Mouse (Mus musculus) stomach, embryonic 15.5 days (tissue): ENCODE results near the gene Aldh1a2. TPM values are rescaled to one million over a fixed set of nuclear protein-coding genes. Genes with fewer than 3 reads are reported as not detected.

Experiments
- ATAC-seq: fragments of 200-750 bp; cut with Nextera tagmentation; 2 replicates; pipeline ENCODE4 v1.8.0; 2017; ENCODE audit warnings: low read depth, moderate number of reproducible peaks, moderate TSS enrichment; ENCODE audit not compliant: insufficient read depth, low FRiP score
- H3K27ac ChIP-seq: fragments of 300-500 bp; sonication (generic); 2 replicates; pipeline ENCODE4 v1.5.1; 2015; ENCODE audit warnings: mild to moderate bottlenecking, inconsistent platforms
- H3K27me3 ChIP-seq: fragments of 300-500 bp; sonication (generic); replicated peaks from 2 replicates; pipeline ENCODE4 v1.6.1; 2015; ENCODE audit warnings: inconsistent platforms
- H3K36me3 ChIP-seq: fragments of 300-500 bp; sonication (generic); 2 replicates; pipeline ENCODE4 v1.6.1; 2015; ENCODE audit warnings: inconsistent platforms
- H3K4me1 ChIP-seq: fragments of 300-500 bp; sonication (generic); 2 replicates; pipeline ENCODE4 v1.6.1; 2015; ENCODE audit warnings: inconsistent platforms
- H3K4me2 ChIP-seq: fragments of 300-500 bp; sonication (generic); 2 replicates; pipeline ENCODE4 v1.6.1; 2015; ENCODE audit warnings: mild to moderate bottlenecking, inconsistent platforms
- H3K4me3 ChIP-seq: fragments of 300-500 bp; sonication (generic); replicated peaks from 2 replicates; pipeline ENCODE4 v1.5.1; 2015; ENCODE audit warnings: inconsistent platforms
- H3K9ac ChIP-seq: fragments of 300-500 bp; sonication (generic); 2 replicates; pipeline ENCODE4 v1.6.1; 2015; ENCODE audit warnings: inconsistent platforms
- H3K9me3 ChIP-seq: fragments of 300-500 bp; sonication (generic); 2 replicates; pipeline ENCODE4 v1.6.1; 2016; ENCODE audit warnings: inconsistent platforms
- WGBS: fragments of 180-500 bp; shearing (Covaris S2); methylation state at CpG from one replicate; pipeline ENCODE4 v1.1.7; 2015; 5-methylcytosine and 5-hydroxymethylcytosine counted together
- polyA plus RNA-seq: library from polyadenylated mRNA; unstranded; fragments of >200 nt; fragmentation: Nextera tagmentation; extraction: Ambion mirVana; gene quantifications from 2 replicates; pipeline ENCODE4 v1.2.1, GENCODE M21; 2015

Gene Aldh1a2
- polyA plus RNA-seq, 1 experiment from 2014 or later = 89.8 TPM

DNA sequence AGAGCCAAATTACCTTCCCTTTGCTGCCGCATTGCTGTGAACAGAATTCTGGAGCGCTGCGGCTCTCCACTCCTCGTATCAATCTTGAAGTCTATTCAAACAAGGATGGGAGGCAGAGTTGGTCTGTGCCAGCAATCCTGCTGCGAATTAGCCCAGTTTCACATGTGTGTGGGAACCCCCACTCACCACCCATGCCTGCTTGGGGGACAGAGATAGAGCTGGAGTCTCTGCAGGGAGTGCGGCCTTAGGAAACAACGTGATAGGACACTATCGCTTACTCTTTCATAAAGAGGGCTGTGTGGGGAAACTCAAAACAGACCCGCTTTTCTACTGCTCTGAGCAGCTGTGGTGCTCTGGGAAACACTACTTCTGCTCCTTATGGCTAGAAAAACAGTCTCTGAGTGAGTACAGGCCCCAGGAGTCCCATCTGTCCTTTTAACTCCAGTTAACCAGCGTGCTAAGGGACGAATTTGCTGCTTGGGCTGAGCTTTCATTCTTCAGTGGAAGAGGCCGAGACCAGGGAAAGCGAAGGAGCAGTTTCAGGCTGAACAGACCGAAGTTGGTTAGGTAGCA, 60.6 kb downstream of the Aldh1a2 start:
- H3K4me3 ChIP-seq = no peak overlapping the region
- no peak overlapping the region for H3K27ac ChIP-seq
- no peaks in the 10 kb centered on the region for H3K4me1 ChIP-seq
- no peak overlapping the region for H3K4me2 ChIP-seq
- no peaks in the 10 kb centered on the region for H3K9me3 ChIP-seq
- ATAC-seq = no peak
- no peaks in the 10 kb centered on the region for H3K36me3 ChIP-seq
- WGBS = 81% methylated on average over 14 of the region's 14 CpGs
- no peaks in the 10 kb centered on the region for H3K27me3 ChIP-seq
- no peak overlapping the region for H3K9ac ChIP-seq

GRCm38 (mm10) chr9:71278741-71279140, 63.2 kb downstream of the Aldh1a2 start:
- Histone ChIP-seq H3K9me3 (no peaks in the 10 kb centered on the region), H3K27me3 (no peaks in the 10 kb centered on the region), H3K4me2 (no peak overlapping the region), H3K4me3 (no peak overlapping the region), H3K4me1 (no peaks in the 10 kb centered on the region), H3K27ac (no peak overlapping the region), H3K9ac (no peak overlapping the region), H3K36me3 (no peaks in the 10 kb centered on the region)
- ATAC-seq = no peak
- WGBS = 86% methylated on average over 4 of the region's 4 CpGs

DNA sequence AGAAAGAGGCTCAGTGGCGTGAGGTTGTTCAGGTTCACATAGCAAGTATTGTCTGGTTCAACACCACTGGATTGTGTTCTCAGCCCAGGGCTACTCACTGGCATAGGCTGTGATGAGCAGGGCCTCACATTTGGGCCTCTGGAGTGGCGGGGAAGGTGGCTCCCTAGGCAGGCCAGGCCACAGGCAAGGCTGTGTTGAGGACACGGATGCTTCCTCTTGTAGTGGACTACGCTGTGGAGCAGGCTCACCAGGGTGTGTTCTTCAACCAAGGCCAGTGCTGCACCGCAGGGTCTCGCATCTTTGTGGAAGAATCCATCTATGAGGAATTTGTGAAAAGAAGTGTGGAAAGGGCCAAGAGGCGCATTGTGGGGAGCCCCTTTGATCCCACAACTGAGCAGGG, 67.6 kb downstream of the Aldh1a2 start:
- Histone ChIP-seq H3K4me1 (no peaks in the 10 kb centered on the region), H3K9me3 (no peaks in the 10 kb centered on the region), H3K4me3 (no peak overlapping the region), H3K27me3 (no peaks in the 10 kb centered on the region), H3K9ac (no peak overlapping the region), H3K27ac (no peak overlapping the region), H3K4me2 (no peak overlapping the region), H3K36me3 (no peaks in the 10 kb centered on the region)
- 88% methylated on average over 7 of the region's 7 CpGs for WGBS
- ATAC-seq = no peak

DNA sequence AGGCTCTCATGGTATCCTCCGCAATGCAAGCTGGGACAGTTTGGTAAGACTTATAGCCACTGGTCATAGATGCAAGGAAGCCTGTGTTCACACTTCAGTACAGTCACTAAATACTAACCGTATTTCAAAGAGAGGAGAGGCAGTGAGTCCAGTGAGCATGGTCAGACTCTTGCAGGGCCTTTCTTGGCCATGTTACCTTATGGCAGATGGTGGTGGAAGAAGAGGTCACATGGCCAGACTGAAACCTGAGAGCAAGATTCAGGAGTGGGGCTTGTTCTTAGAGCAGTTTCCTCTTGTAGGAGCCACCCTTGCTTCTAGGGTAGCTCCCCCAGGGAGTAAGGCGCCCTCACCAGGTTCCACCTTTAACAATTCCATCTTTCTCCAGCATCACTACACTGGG, 69.6 kb downstream of the Aldh1a2 start:
- Histone ChIP-seq H3K9ac (no peak overlapping the region), H3K9me3 (no peaks in the 10 kb centered on the region), H3K4me2 (no peak overlapping the region), H3K36me3 (no peaks in the 10 kb centered on the region), H3K27me3 (no peaks in the 10 kb centered on the region), H3K4me3 (no peak overlapping the region), H3K4me1 (no peaks in the 10 kb centered on the region), H3K27ac (no peak overlapping the region)
- no peak for ATAC-seq
- 95% methylated on average over 3 of the region's 3 CpGs for WGBS

GRCm38 (mm10) chr9:71286420-71286819, 70.8 kb downstream of the Aldh1a2 start:
- H3K9ac ChIP-seq = no peak overlapping the region
- H3K36me3 ChIP-seq = no peaks in the 10 kb centered on the region
- ATAC-seq = no peak
- H3K4me2 ChIP-seq = no peak overlapping the region
- H3K9me3 ChIP-seq = no peaks in the 10 kb centered on the region
- no peaks in the 10 kb centered on the region for H3K27me3 ChIP-seq
- no peak overlapping the region for H3K27ac ChIP-seq
- no peaks in the 10 kb centered on the region for H3K4me1 ChIP-seq
- WGBS = 89% methylated on average over 9 of the region's 9 CpGs
- H3K4me3 ChIP-seq = no peak overlapping the region

GRCm38 (mm10) chr9:71288738-71289137, 73.1 kb downstream of the Aldh1a2 start:
- H3K4me2 ChIP-seq = no peak overlapping the region
- H3K36me3 ChIP-seq = no peaks in the 10 kb centered on the region
- no peaks in the 10 kb centered on the region for H3K9me3 ChIP-seq
- no peak overlapping the region for H3K9ac ChIP-seq
- H3K27me3 ChIP-seq = no peaks in the 10 kb centered on the region
- no peak overlapping the region for H3K27ac ChIP-seq
- H3K4me1 ChIP-seq = no peaks in the 10 kb centered on the region
- H3K4me3 ChIP-seq = no peak overlapping the region
- ATAC-seq = no peak
- WGBS = 65% methylated on average over 6 of the region's 6 CpGs

GRCm38 (mm10) chr9:71289810-71290209, 74.2 kb downstream of the Aldh1a2 start:
- no peak overlapping the region for H3K4me3 ChIP-seq
- H3K4me1 ChIP-seq = no peaks in the 10 kb centered on the region
- no peak for ATAC-seq

DNA sequence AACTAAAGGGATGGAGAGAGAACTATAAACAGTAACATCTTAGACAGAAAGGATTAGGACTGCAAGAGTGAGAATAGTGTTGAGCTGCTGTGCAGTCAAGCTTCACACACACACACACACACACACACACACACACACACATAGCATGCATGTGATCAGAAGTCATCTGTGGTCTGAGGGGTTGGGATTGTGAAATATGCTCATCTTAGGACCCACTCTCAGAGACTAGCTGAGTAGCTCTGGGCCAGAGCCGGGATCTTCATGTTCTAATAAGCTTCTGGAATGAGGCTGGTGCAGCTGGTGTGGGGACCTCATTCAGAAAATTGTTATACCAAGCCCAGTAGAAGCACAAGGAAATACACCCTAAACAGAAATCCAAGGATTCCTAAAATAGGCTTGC, 75.1 kb downstream of the Aldh1a2 start:
- no peak for ATAC-seq
- Histone ChIP-seq H3K36me3 (no peaks in the 10 kb centered on the region), H3K4me1 (no peaks in the 10 kb centered on the region), H3K4me3 (no peak overlapping the region), H3K9ac (no peak overlapping the region), H3K27me3 (no peaks in the 10 kb centered on the region), H3K9me3 (no peaks in the 10 kb centered on the region), H3K27ac (no peak overlapping the region), H3K4me2 (no peak overlapping the region)
- 83% methylated on average over 1 of the region's 1 CpGs for WGBS

More at GRCm38 (mm10) chr9:71289810-71290209, 74.2 kb downstream of the Aldh1a2 start:
- WGBS = 81% methylated on average over 3 of the region's 3 CpGs
- no peaks in the 10 kb centered on the region for H3K27me3 ChIP-seq
- H3K27ac ChIP-seq = no peak overlapping the region
- H3K9ac ChIP-seq = no peak overlapping the region
- H3K36me3 ChIP-seq = no peaks in the 10 kb centered on the region
- no peak overlapping the region for H3K4me2 ChIP-seq
- no peaks in the 10 kb centered on the region for H3K9me3 ChIP-seq

DNA sequence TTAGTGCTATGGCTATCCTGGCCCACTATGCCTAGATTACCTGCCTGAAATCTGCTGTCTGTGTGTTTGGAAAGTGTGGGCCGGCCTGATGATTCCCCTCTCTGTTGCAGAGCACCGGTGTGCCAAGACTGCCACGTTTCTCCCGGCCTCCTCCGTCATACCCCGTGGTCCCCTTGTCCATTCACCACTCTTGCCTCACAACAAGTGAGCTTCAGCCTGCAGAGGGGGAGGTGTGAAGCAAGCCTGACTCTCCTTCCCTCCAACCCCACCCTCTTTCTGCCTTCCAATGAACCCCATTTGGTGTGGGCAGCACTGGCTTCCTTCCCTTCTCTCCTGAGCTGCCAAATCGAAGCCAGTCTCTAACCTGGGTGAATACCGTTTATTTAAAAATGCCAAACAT, 79.9 kb downstream of the Aldh1a2 start:
- Histone ChIP-seq H3K4me1 (no peaks in the 10 kb centered on the region), H3K4me3 (no peak overlapping the region), H3K4me2 (no peak overlapping the region), H3K27me3 (no peaks in the 10 kb centered on the region), H3K9me3 (no peaks in the 10 kb centered on the region), H3K9ac (no peak overlapping the region), H3K27ac (no peak overlapping the region), H3K36me3 (no peaks in the 10 kb centered on the region)
- no peak for ATAC-seq
- WGBS = 58% methylated on average over 8 of the region's 8 CpGs

DNA sequence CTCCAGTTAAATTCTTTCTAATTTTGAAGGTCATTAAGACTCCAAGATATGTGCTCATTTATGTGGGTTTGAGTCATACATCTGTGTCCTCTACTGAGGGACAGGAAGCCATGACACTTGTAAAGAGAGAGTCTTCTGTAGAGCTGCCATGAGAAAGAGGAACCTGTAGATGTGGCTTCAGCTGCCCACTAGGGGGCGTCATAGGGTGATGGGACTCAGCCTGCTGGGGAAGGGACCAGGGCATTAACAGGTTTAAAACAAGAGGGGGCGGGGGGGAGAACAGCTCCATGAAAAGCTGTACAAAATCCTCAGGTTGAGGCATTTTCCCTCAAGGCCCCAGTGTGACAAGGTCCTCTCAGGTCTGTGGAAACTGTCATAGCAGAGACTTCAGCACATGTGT, 88.0 kb downstream of the Aldh1a2 start:
- no peak overlapping the region for H3K9ac ChIP-seq
- H3K9me3 ChIP-seq = no peaks in the 10 kb centered on the region
- H3K4me1 ChIP-seq = 0 out of 2 replicates have a peak, but pooled peaks cover 3% of the 10 kb centered on the region
- no peaks in the 10 kb centered on the region for H3K27me3 ChIP-seq
- no peak overlapping the region for H3K4me2 ChIP-seq
- no peak overlapping the region for H3K27ac ChIP-seq
- no peak for ATAC-seq
- H3K4me3 ChIP-seq = no peak overlapping the region
- no peaks in the 10 kb centered on the region for H3K36me3 ChIP-seq
- WGBS = 59% methylated on average over 2 of the region's 2 CpGs

DNA sequence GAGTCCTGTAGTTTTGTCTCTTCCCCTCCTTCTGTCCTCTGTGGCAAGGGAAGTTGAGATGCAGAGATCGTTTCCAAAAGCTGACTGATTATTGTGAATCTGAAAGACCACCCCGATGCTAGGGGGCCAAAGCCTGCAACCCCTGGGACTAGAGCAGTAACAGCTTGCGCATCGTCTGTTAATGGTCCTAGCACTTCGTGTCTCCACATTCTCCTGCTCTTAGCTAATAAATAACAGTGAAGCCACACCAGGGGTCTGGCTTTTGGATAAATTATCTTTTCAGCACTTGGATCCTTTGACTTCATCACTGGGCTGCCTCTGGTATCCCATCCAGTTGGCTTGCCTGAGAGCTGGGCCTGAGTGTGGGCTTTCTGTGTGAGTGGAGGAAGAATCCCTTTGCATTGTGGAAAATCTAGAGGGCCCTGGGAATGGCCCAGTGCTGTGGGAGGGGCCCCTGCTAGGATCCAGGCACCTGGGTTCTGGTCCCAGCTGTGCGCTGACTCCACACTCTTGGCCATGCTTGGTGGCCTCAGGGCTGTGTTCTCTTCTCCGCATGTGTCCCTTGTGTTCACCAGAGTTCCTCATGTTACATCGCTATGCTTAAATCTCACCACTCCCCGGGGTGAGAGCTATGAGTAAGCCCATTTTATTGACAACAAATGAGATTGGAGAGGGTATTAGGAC, 91.7 kb downstream of the Aldh1a2 start:
- Histone ChIP-seq H3K4me1 (0 out of 2 replicates have a peak, but pooled peaks cover 3% of the 10 kb centered on the region), H3K9me3 (no peaks in the 10 kb centered on the region), H3K4me3 (no peak overlapping the region), H3K27ac (no peak overlapping the region), H3K27me3 (no peaks in the 10 kb centered on the region), H3K36me3 (no peaks in the 10 kb centered on the region), H3K9ac (no peak overlapping the region), H3K4me2 (no peak overlapping the region)
- WGBS = 64% methylated on average over 9 of the region's 9 CpGs
- no peak for ATAC-seq

- 0 out of 2 replicates have a peak, but pooled peaks cover 4% of the 10 kb centered on the region for H3K4me1 ChIP-seq
- no peak for ATAC-seq
- H3K36me3 ChIP-seq = no peaks in the 10 kb centered on the region
- H3K27me3 ChIP-seq = no peaks in the 10 kb centered on the region
- H3K9ac ChIP-seq = no peak overlapping the region
- H3K27ac ChIP-seq = no peak overlapping the region
- no peaks in the 10 kb centered on the region for H3K9me3 ChIP-seq
- H3K4me3 ChIP-seq = no peak overlapping the region
- H3K4me2 ChIP-seq = no peak overlapping the region
- 86% methylated on average over 3 of the region's 3 CpGs for WGBS
Measured at GRCm38 (mm10) chr9:71315960-71316359, 100.4 kb downstream of the Aldh1a2 start.
